Mouse (Mus musculus): ENCODE results near the gene D11Wsu47e. TPM values are rescaled to one million over a fixed set of nuclear protein-coding genes. Genes with fewer than 3 reads are reported as not detected.

D11Wsu47e gene
- total and polyA plus RNA-seq, 2 experiments from 2014 or later, result 10.4 to 18.1 TPM

DNA sequence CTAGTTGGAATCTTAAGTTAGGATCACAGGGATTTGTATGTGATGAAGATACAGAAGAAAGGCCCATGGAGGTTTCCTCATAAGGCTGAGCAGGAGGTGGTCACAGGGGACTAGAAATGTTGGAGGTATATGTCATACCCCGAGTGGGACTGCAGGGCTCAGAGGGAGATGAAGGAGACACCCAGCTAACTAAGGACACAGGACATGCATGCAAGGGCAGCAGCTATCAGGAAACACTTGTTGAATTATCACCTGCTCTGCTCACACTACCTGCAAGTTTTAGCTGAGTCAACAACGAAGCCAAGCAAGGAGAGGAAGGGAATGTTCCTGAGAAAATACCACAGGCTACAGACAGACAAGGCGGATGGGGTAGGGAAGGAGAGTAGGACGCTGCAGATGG lies 16.5 kb upstream of the D11Wsu47e start:
- Histone ChIP-seq H3K4me1 (ENCODE audit: control insufficient read depth, insufficient read depth) (peaks cover 3% of the 10 kb centered on the region; the same call in 1 of the 2 replicates), H3K36me3 (replicated peaks; ENCODE audit: control insufficient read depth, insufficient read depth, low read length) (peaks cover 36% of the 10 kb centered on the region), H3K27me3 (ENCODE audit: control insufficient read depth, insufficient read depth, low read length) (no peaks in the 10 kb centered on the region), H3K27ac (ENCODE audit: low read depth) (peak overlapping the region; percentile 28; the same call in 1 of the 2 replicates), H3K4me2 (ENCODE audit: low read depth, low read length) (no peak overlapping the region), H3K9ac (replicated peaks; ENCODE audit: low read depth, low read length) (no peak overlapping the region), H3K9me3 (replicated peaks; ENCODE audit: control insufficient read depth, low read length) (no peaks in the 10 kb centered on the region), H3K4me3 (ENCODE audit: low read depth, low read length) (no peak overlapping the region)
- DNase-seq (ENCODE audit: low spot score), result no peak
- ATAC-seq (ENCODE audit: insufficient read depth, low read depth), result no peak
- TF ChIP-seq CTCF (IDR thresholded peaks at IDR 0.05; ENCODE audit: low read depth) (no peak), EP300 (IDR thresholded peaks at IDR 0.05; ENCODE audit: low read depth) (no peak)
- WGBS, result 54% methylated on average over 4 of the region's 4 CpGs

GRCm38 (mm10) chr11:113668857-113669256 lies 15.4 kb upstream of the D11Wsu47e start:
- Histone ChIP-seq H3K27ac (ENCODE audit: low read depth) (no peak overlapping the region), H3K9me3 (replicated peaks; ENCODE audit: control insufficient read depth, low read length) (no peaks in the 10 kb centered on the region), H3K4me3 (ENCODE audit: low read depth, low read length) (no peak overlapping the region), H3K27me3 (ENCODE audit: control insufficient read depth, insufficient read depth, low read length) (no peaks in the 10 kb centered on the region), H3K36me3 (replicated peaks; ENCODE audit: control insufficient read depth, insufficient read depth, low read length) (peaks cover 28% of the 10 kb centered on the region), H3K4me2 (ENCODE audit: low read depth, low read length) (no peak overlapping the region), H3K9ac (replicated peaks; ENCODE audit: low read depth, low read length) (no peak overlapping the region), H3K4me1 (ENCODE audit: control insufficient read depth, insufficient read depth) (peaks cover 3% of the 10 kb centered on the region; the same call in 1 of the 2 replicates)
- WGBS, result 83% methylated on average over 5 of the region's 5 CpGs
- no peak for ATAC-seq (ENCODE audit: insufficient read depth, low read depth)
- TF ChIP-seq CTCF (IDR thresholded peaks at IDR 0.05; ENCODE audit: low read depth) (no peak), EP300 (IDR thresholded peaks at IDR 0.05; ENCODE audit: low read depth) (no peak)
- DNase-seq (ENCODE audit: low spot score), result no peak

GRCm38 (mm10) chr11:113669711-113670110 lies 14.5 kb upstream of the D11Wsu47e start:
- Histone ChIP-seq H3K9me3 (replicated peaks; ENCODE audit: control insufficient read depth, low read length) (no peaks in the 10 kb centered on the region), H3K36me3 (replicated peaks; ENCODE audit: control insufficient read depth, insufficient read depth, low read length) (peaks cover 27% of the 10 kb centered on the region), H3K4me2 (ENCODE audit: low read depth, low read length) (no peak overlapping the region), H3K4me1 (ENCODE audit: control insufficient read depth, insufficient read depth) (peaks cover 8% of the 10 kb centered on the region; the same call in 1 of the 2 replicates), H3K27me3 (ENCODE audit: control insufficient read depth, insufficient read depth, low read length) (no peaks in the 10 kb centered on the region), H3K4me3 (ENCODE audit: low read depth, low read length) (no peak overlapping the region), H3K9ac (replicated peaks; ENCODE audit: low read depth, low read length) (no peak overlapping the region), H3K27ac (ENCODE audit: low read depth) (no peak overlapping the region)
- ATAC-seq (ENCODE audit: insufficient read depth, low read depth), result no peak
- WGBS, result 75% methylated on average over 4 of the region's 4 CpGs
- DNase-seq (ENCODE audit: low spot score), result no peak
- no peak for TF ChIP-seq CTCF (IDR thresholded peaks at IDR 0.05; ENCODE audit: low read depth)
- no peak for TF ChIP-seq EP300 (IDR thresholded peaks at IDR 0.05; ENCODE audit: low read depth)

DNA sequence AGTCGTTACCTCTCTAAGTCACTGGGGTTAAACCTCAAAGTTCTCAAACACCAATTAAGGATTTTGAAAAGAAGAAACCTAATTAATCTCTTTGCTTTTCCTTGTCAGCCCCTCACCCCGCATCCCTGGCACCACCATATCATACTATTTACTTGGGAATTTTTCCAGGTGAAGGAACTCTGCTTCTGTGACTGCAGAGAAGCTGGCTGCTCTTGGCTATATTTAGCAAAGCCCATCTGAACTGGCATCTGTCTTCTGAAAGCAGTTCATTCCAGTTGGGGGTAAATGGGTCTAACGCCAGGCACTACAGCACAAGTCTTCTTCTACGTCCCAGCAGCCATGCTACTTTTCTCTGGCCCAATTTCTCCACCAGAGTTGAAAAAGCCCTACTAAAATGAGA lies 10.6 kb upstream of the D11Wsu47e start:
- Histone ChIP-seq H3K27ac (ENCODE audit: low read depth) (peak overlapping the region; percentile 49; the same call in 1 of the 2 replicates), H3K4me1 (ENCODE audit: control insufficient read depth, insufficient read depth) (peaks cover 5% of the 10 kb centered on the region; the same call in 1 of the 2 replicates), H3K27me3 (ENCODE audit: control insufficient read depth, insufficient read depth, low read length) (no peaks in the 10 kb centered on the region), H3K4me2 (ENCODE audit: low read depth, low read length) (0 out of 2 replicates have a peak overlapping the region, but pooled peaks have one; percentile 5), H3K36me3 (replicated peaks; ENCODE audit: control insufficient read depth, insufficient read depth, low read length) (peaks cover 31% of the 10 kb centered on the region), H3K9ac (replicated peaks; ENCODE audit: low read depth, low read length) (no peak overlapping the region), H3K4me3 (ENCODE audit: low read depth, low read length) (no peak overlapping the region), H3K9me3 (replicated peaks; ENCODE audit: control insufficient read depth, low read length) (no peaks in the 10 kb centered on the region)
- TF ChIP-seq CTCF (IDR thresholded peaks at IDR 0.05; ENCODE audit: low read depth) (no peak), EP300 (IDR thresholded peaks at IDR 0.05; ENCODE audit: low read depth) (no peak)
- 36% methylated on average over 4 of the region's 4 CpGs for WGBS
- no peak for ATAC-seq (ENCODE audit: insufficient read depth, low read depth)
- DNase-seq (ENCODE audit: low spot score), result peak; percentile 17

DNA sequence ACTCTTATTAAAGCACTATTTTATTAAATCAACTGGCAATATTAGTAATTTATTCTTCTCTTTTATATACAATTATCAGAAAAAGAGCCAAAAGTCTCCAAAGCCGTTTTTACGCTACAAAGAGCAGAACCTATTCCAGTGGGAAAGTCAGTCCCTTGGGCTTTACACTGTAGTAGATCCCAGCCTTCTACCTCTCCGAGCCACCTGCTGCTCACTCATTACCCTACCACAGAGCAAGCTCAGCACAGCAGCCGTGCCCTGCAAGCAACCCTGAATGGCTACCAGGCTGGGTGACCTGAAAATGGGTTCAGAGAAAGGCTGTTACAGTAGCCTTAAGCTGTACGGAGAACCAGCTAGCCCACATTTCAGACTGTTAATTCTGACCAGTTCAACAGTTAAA lies 9.6 kb upstream of the D11Wsu47e start:
- no peak overlapping the region for H3K9ac ChIP-seq (replicated peaks; ENCODE audit: low read depth, low read length)
- peaks cover 5% of the 10 kb centered on the region; the same call in 1 of the 2 replicates for H3K4me1 ChIP-seq (ENCODE audit: control insufficient read depth, insufficient read depth)
- H3K27ac ChIP-seq (ENCODE audit: low read depth), result no peak overlapping the region
- H3K4me2 ChIP-seq (ENCODE audit: low read depth, low read length), result no peak overlapping the region
- H3K27me3 ChIP-seq (ENCODE audit: control insufficient read depth, insufficient read depth, low read length), result no peaks in the 10 kb centered on the region
- no peak for DNase-seq (ENCODE audit: low spot score)
- ATAC-seq (ENCODE audit: insufficient read depth, low read depth), result no peak
- H3K4me3 ChIP-seq (ENCODE audit: low read depth, low read length), result no peak overlapping the region
- 80% methylated on average over 5 of the region's 5 CpGs for WGBS
- TF ChIP-seq EP300 (IDR thresholded peaks at IDR 0.05; ENCODE audit: low read depth) (no peak), CTCF (IDR thresholded peaks at IDR 0.05; ENCODE audit: low read depth) (no peak)
- no peaks in the 10 kb centered on the region for H3K9me3 ChIP-seq (replicated peaks; ENCODE audit: control insufficient read depth, low read length)
- peaks cover 29% of the 10 kb centered on the region for H3K36me3 ChIP-seq (replicated peaks; ENCODE audit: control insufficient read depth, insufficient read depth, low read length)

- no peak overlapping the region for H3K9ac ChIP-seq (replicated peaks; ENCODE audit: low read depth, low read length)
- 77% methylated on average over 2 of the region's 2 CpGs for WGBS
- H3K27ac ChIP-seq (ENCODE audit: low read depth), result no peak overlapping the region
- peaks cover 24% of the 10 kb centered on the region for H3K36me3 ChIP-seq (replicated peaks; ENCODE audit: control insufficient read depth, insufficient read depth, low read length)
- H3K4me2 ChIP-seq (ENCODE audit: low read depth, low read length), result no peak overlapping the region
- H3K4me3 ChIP-seq (ENCODE audit: low read depth, low read length), result no peak overlapping the region
- no peak for TF ChIP-seq EP300 (IDR thresholded peaks at IDR 0.05; ENCODE audit: low read depth)
- TF ChIP-seq CTCF (IDR thresholded peaks at IDR 0.05; ENCODE audit: low read depth), result no peak
- no peak for ATAC-seq (ENCODE audit: insufficient read depth, low read depth)
- peaks cover 16% of the 10 kb centered on the region for H3K4me1 ChIP-seq (ENCODE audit: control insufficient read depth, insufficient read depth)
- no peak for DNase-seq (ENCODE audit: low spot score)
- H3K9me3 ChIP-seq (replicated peaks; ENCODE audit: control insufficient read depth, low read length), result no peaks in the 10 kb centered on the region
- H3K27me3 ChIP-seq (ENCODE audit: control insufficient read depth, insufficient read depth, low read length), result no peaks in the 10 kb centered on the region
Measured at GRCm38 (mm10) chr11:113676847-113677246, 7.4 kb upstream of the D11Wsu47e start.
